Mouse (Mus musculus) C2C12 (cell line): ENCODE results near the gene Naa10.

Experiments used
- CTCF ChIP-seq: IDR thresholded peaks from one replicate; pipeline ENCODE4 v1.5.1; 2011; ENCODE audit not compliant: control insufficient read depth, insufficient read depth, insufficient read length
- MAX ChIP-seq: IDR thresholded peaks from one replicate; pipeline ENCODE4 v1.6.1; 2011; ENCODE audit warnings: mild to moderate bottlenecking, control low read depth
- MYOD1 ChIP-seq: IDR thresholded peaks from one replicate; pipeline ENCODE4 v1.6.1; 2011; ENCODE audit warnings: low read depth; ENCODE audit not compliant: control insufficient read depth, insufficient read length
- USF1 ChIP-seq: IDR thresholded peaks from one replicate; pipeline ENCODE4 v1.6.1; 2011; ENCODE audit warnings: low read depth, mild to moderate bottlenecking, control low read depth, moderate library complexity

DNA sequence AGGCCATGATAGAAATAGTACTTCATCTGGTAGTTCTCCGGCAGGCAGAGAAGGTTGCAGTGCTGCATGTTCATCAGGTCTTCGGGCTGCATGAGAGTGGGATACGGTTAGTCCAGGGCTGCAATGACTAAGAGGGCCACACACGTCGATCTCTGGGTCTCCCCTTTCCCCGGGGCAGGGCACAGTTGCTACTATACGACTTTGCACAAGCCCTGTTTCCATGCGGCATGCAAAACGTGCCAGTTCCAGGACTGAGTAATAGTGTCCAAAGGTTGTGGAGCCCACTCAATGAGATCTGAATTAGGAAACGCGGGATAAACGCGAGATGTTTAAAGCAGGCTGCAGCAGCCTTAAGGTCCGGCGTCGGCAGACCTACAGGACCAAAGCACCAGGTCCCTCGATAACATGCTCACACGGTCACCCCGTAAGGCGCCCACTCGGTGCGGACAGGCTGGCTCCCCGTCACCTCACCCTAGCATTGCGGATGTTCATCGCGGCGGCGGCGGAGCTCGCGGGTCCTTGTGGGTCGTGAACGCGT, 390 bp downstream of the Naa10 start:
- TF ChIP-seq CTCF (no peak), USF1 (no peak), MAX (no peak), MYOD1 (no peak)
